Mouse (Mus musculus): ENCODE data around the gene Mad1l1.

DNA sequence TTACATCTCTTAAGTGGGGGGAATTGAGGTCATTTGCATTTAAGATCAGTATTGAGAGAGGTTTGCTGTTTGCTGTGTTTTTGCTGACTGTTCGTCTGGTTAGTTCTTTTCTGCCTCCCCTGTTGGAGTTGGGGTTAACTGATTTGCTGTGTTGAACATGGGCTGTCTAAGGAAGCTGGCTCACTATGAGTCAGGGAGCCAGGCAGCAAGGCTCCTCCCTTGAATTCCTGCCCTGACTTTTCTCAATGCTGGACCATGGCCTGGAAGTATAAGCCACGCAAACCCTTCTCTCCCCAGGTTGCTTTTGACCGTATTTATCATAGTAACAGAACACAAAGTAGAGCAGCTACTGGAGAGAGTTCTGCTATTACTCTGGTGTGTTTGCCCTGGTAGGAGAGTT is 329.8 kb downstream of the Mad1l1 start:
- TF ChIP-seq CTCF (IDR thresholded peaks at IDR 0.05; ENCODE audit: borderline replicate concordance, extremely low read depth, insufficient read depth, insufficient read length) (no peak), POLR2A (IDR thresholded peaks at IDR 0.05; ENCODE audit: borderline replicate concordance, extremely low read depth, insufficient read depth, insufficient read length, poor library complexity, severe bottlenecking) (no peak)
